Mouse (Mus musculus) limb, embryonic 10.5 days (tissue): ENCODE measurements around the gene Foxl1. TPM values are rescaled to one million over a fixed set of nuclear protein-coding genes. Genes with fewer than 3 reads are reported as not detected.
A peak's percentile ranks its signal among the peaks of the same experiment; 100 is the strongest.
"Not testable (repeated sequence)": the region's sequence is repeated elsewhere in the genome, so short reads cannot be mapped to it uniquely, and the experiment has no call there.

Experiments used
- DNase-seq: peaks from one replicate; pipeline ENCODE4 v3.0.0-alpha.2; 2017; ENCODE audit warnings: low spot score
- H3K27ac ChIP-seq: fragments of 300-500 bp; sonication (generic); 2 replicates; pipeline ENCODE4 v1.5.1; 2016; ENCODE audit warnings: mild to moderate bottlenecking
- H3K27me3 ChIP-seq: fragments of 300-500 bp; sonication (generic); 2 replicates; pipeline ENCODE4 v1.6.1; 2016; ENCODE audit warnings: low read depth, mild to moderate bottlenecking; ENCODE audit not compliant: poor library complexity, severe bottlenecking
- H3K36me3 ChIP-seq: fragments of 300-500 bp; sonication (generic); 2 replicates; pipeline ENCODE4 v1.6.1; 2016; ENCODE audit warnings: mild to moderate bottlenecking, moderate library complexity
- H3K4me1 ChIP-seq: fragments of 300-500 bp; sonication (generic); 2 replicates; pipeline ENCODE4 v1.6.1; 2016
- H3K4me3 ChIP-seq: fragments of 300-500 bp; sonication (generic); 2 replicates; pipeline ENCODE4 v1.5.1; 2016; ENCODE audit warnings: mild to moderate bottlenecking, moderate library complexity
- H3K9me3 ChIP-seq: fragments of 300-500 bp; sonication (generic); replicated peaks from 2 replicates; pipeline ENCODE4 v1.6.1; 2016; ENCODE audit warnings: mild to moderate bottlenecking
- WGBS: fragments of 180-500 bp; shearing (Covaris S2); methylation state at CpG from one replicate; pipeline ENCODE4 v1.1.7; 2016; 5-methylcytosine and 5-hydroxymethylcytosine counted together
- polyA plus RNA-seq: library from polyadenylated mRNA; unstranded; fragments of >200 nt; fragmentation: Nextera tagmentation; extraction: Ambion mirVana; gene quantifications from 2 replicates; pipeline ENCODE4 v1.2.1, GENCODE M21; 2016

Gene Foxl1
- polyA plus RNA-seq, 1 experiment from 2014 or later, result 0.15 TPM

DNA sequence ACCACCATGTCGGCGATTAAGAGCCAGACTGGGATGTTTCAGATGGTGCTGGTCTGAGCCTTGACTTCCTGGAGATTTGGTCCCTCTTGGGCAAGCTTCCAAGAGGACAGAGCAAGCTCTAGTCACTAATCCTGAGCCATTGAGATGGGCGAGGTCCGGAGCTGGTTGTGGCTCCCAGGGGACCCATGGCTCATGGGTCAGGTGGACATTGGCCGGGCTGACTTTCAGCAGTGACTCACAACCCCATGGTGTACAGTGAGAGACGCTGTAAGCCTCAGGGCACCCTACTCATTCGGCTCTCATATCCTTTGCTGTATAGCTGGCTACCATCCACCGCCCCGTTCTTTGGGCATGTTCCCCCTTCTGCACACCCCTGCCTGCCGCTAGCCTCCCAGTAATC lies 6.4 kb downstream of the Foxl1 start:
- Histone ChIP-seq H3K27ac (no peak overlapping the region), H3K27me3 (peaks cover 62% of the 10 kb centered on the region), H3K4me3 (no peak overlapping the region), H3K36me3 (no peaks in the 10 kb centered on the region), H3K4me1 (peaks cover 2% of the 10 kb centered on the region), H3K9me3 (peaks cover 2% of the 10 kb centered on the region; the same call in 1 of the 2 replicates)
- no peak for DNase-seq
- WGBS, result 89% methylated on average over 10 of the region's 10 CpGs

GRCm38 (mm10) chr8:121134512-121134911 lies 6.8 kb downstream of the Foxl1 start:
- Histone ChIP-seq H3K27ac (no peak overlapping the region), H3K27me3 (peaks cover 58% of the 10 kb centered on the region), H3K4me1 (no peaks in the 10 kb centered on the region), H3K9me3 (peaks cover 2% of the 10 kb centered on the region; the same call in 1 of the 2 replicates), H3K4me3 (no peak overlapping the region), H3K36me3 (no peaks in the 10 kb centered on the region)
- 89% methylated on average over 11 of the region's 11 CpGs for WGBS
- DNase-seq, result no peak

GRCm38 (mm10) chr8:121136856-121137255 lies 9.1 kb downstream of the Foxl1 start:
- 93% methylated on average over 6 of the region's 6 CpGs for WGBS
- Histone ChIP-seq H3K27ac (no peak overlapping the region), H3K36me3 (no peaks in the 10 kb centered on the region), H3K4me1 (no peaks in the 10 kb centered on the region), H3K9me3 (peaks cover 2% of the 10 kb centered on the region; the same call in 1 of the 2 replicates), H3K27me3 (peaks cover 42% of the 10 kb centered on the region), H3K4me3 (no peak overlapping the region)
- DNase-seq, result no peak

- 84% methylated on average over 5 of the region's 6 CpGs for WGBS
- not testable (repeated sequence) for H3K36me3 ChIP-seq, H3K4me3 ChIP-seq, DNase-seq, H3K27ac ChIP-seq, H3K9me3 ChIP-seq
- Histone ChIP-seq H3K4me1 (peaks cover 36% of the 10 kb centered on the region), H3K27me3 (peaks cover 58% of the 10 kb centered on the region)
Observed at GRCm38 (mm10) chr8:121145457-121146134, 17.9 kb downstream of the Foxl1 start.

- H3K36me3 ChIP-seq, result no peaks in the 10 kb centered on the region
- 10% methylated on average over 8 of the region's 8 CpGs for WGBS
- peaks cover 54% of the 10 kb centered on the region for H3K27me3 ChIP-seq
- peak; percentile 48 for DNase-seq
- no peaks in the 10 kb centered on the region for H3K9me3 ChIP-seq
- H3K4me1 ChIP-seq, result peaks cover 29% of the 10 kb centered on the region
- 0 out of 2 replicates have a peak overlapping the region, but pooled peaks have one; percentile 21 for H3K4me3 ChIP-seq
- peak overlapping the region; percentile 71 for H3K27ac ChIP-seq
Observed at GRCm38 (mm10) chr8:121148573-121149083, 20.9 kb downstream of the Foxl1 start.

DNA sequence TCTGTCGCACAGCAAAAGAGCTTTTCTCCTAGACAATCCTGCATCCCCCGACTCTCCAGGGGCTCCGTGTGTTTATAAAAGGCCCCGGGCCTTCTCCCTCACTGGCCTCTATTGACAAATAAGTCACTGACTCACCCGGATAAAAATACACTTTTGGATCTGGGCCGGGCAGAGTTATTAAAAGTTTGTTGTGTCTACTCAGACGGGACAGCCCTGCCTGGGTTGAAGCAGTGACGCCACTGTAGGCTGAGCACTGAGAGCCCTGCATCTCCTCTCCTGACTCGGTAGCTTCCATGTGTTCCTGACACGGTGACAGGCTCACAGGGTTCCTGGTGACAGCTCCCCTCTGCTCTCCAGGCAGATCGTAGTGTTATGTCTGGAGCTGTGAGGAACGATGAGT lies 24.7 kb downstream of the Foxl1 start:
- WGBS, result 70% methylated on average over 12 of the region's 12 CpGs
- Histone ChIP-seq H3K4me3 (no peak overlapping the region), H3K4me1 (peaks cover 26% of the 10 kb centered on the region), H3K27ac (no peak overlapping the region), H3K27me3 (peaks cover 68% of the 10 kb centered on the region), H3K36me3 (no peaks in the 10 kb centered on the region), H3K9me3 (no peaks in the 10 kb centered on the region)
- DNase-seq, result no peak

GRCm38 (mm10) chr8:121156990-121157491 lies 29.3 kb downstream of the Foxl1 start:
- no peak overlapping the region for H3K27ac ChIP-seq
- WGBS, result 88% methylated on average over 7 of the region's 7 CpGs

DNA sequence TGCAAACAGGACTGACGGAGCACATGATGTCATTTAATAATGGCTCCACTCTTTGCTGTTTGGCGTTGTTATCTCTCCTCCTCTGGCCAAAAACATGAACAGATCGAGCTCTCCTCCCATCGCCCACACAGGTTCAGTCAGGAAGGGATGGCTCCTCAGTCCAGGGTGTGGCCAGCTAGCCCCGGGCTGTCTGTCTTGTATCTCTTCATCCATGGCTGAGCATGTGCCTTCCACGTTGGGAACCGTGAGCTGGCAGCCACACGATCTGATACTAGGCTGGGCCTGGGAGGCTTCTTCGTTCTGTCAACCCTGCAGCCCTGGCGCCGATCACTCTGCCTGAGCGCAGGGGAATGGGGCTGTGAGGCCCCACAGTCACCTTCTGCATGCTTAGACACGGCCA lies 31.1 kb downstream of the Foxl1 start:
- 87% methylated on average over 13 of the region's 13 CpGs for WGBS
- peaks cover 45% of the 10 kb centered on the region for H3K27me3 ChIP-seq

More at GRCm38 (mm10) chr8:121156990-121157491, 29.3 kb downstream of the Foxl1 start:
- no peak for DNase-seq
- H3K36me3 ChIP-seq, result no peaks in the 10 kb centered on the region
- no peak overlapping the region for H3K4me3 ChIP-seq
- 0 out of 2 replicates have a peak, but pooled peaks cover 4% of the 10 kb centered on the region for H3K4me1 ChIP-seq
- no peaks in the 10 kb centered on the region for H3K9me3 ChIP-seq
- H3K27me3 ChIP-seq, result peaks cover 56% of the 10 kb centered on the region

GRCm38 (mm10) chr8:121161437-121161836 lies 33.7 kb downstream of the Foxl1 start:
- H3K4me1 ChIP-seq, result peaks cover 24% of the 10 kb centered on the region; the same call in 1 of the 2 replicates
- no peak overlapping the region for H3K27ac ChIP-seq
- no peaks in the 10 kb centered on the region for H3K36me3 ChIP-seq
- 91% methylated on average over 5 of the region's 5 CpGs for WGBS
- no peak overlapping the region for H3K4me3 ChIP-seq
- no peaks in the 10 kb centered on the region for H3K9me3 ChIP-seq
- H3K27me3 ChIP-seq, result peaks cover 47% of the 10 kb centered on the region
- no peak for DNase-seq

More for the DNA sequence above, 31.1 kb downstream of the Foxl1 start:
- no peak for DNase-seq
- H3K4me1 ChIP-seq, result peaks cover 15% of the 10 kb centered on the region; the same call in 1 of the 2 replicates
- H3K9me3 ChIP-seq, result no peaks in the 10 kb centered on the region
- no peaks in the 10 kb centered on the region for H3K36me3 ChIP-seq
- H3K4me3 ChIP-seq, result no peak overlapping the region
- no peak overlapping the region for H3K27ac ChIP-seq

DNA sequence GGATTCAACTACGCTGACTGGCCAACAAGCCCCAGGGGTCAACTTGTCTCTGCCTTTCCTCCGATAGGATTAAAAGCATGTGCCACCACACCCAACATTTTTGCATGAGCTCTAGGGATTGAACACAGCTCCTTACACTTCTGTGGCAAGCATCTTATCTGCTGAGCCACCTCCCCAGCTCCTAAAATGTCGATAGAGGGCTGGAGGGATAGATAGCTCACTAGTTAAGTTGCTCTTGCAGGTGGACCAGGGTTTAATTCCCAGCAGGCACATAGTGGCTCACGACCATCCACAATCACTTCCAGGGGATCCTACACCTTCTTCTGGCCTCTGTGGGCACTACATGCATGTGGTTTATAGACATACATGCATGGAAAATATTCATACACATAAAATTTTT lies 34.7 kb downstream of the Foxl1 start:
- Histone ChIP-seq H3K27ac (no peak overlapping the region), H3K36me3 (no peaks in the 10 kb centered on the region), H3K9me3 (no peaks in the 10 kb centered on the region), H3K4me3 (no peak overlapping the region), H3K27me3 (peaks cover 46% of the 10 kb centered on the region), H3K4me1 (peaks cover 29% of the 10 kb centered on the region)
- 72% methylated on average over 4 of the region's 4 CpGs for WGBS
- no peak for DNase-seq

GRCm38 (mm10) chr8:121162906-121163695 lies 35.4 kb downstream of the Foxl1 start:
- Histone ChIP-seq H3K27ac (0 out of 2 replicates have a peak overlapping the region, but pooled peaks have one; percentile 6), H3K4me1 (peaks cover 35% of the 10 kb centered on the region), H3K27me3 (peaks cover 45% of the 10 kb centered on the region), H3K9me3 (no peaks in the 10 kb centered on the region), H3K36me3 (no peaks in the 10 kb centered on the region), H3K4me3 (no peak overlapping the region)
- no peak for DNase-seq
- 71% methylated on average over 11 of the region's 11 CpGs for WGBS

- 58% methylated on average over 8 of the region's 8 CpGs for WGBS
- H3K4me1 ChIP-seq, result peaks cover 38% of the 10 kb centered on the region
- no peaks in the 10 kb centered on the region for H3K36me3 ChIP-seq
- no peak overlapping the region for H3K27ac ChIP-seq
- H3K4me3 ChIP-seq, result no peak overlapping the region
- no peaks in the 10 kb centered on the region for H3K9me3 ChIP-seq
- H3K27me3 ChIP-seq, result peaks cover 40% of the 10 kb centered on the region
- no peak for DNase-seq
Observed at GRCm38 (mm10) chr8:121164017-121164469, 36.3 kb downstream of the Foxl1 start.
